Mouse (Mus musculus) olfactory bulb, adult 2 months (tissue): ENCODE measurements around the gene Elk3.

Experiments used
- CTCF ChIP-seq: fragments of 200-500 bp; IDR thresholded peaks from 2 replicates; pipeline ENCODE4 v1.5.1; 2012; ENCODE audit warnings: low read depth, mild to moderate bottlenecking, low read length, moderate library complexity; ENCODE audit not compliant: insufficient read depth
- POLR2A ChIP-seq: fragments of 200-500 bp; IDR thresholded peaks from 2 replicates; pipeline ENCODE4 v1.6.1; 2012; ENCODE audit warnings: mild to moderate bottlenecking, low read depth, low read length, moderate library complexity; ENCODE audit not compliant: insufficient read depth

- no peak for TF ChIP-seq CTCF
- TF ChIP-seq POLR2A, result no peak
Observed at GRCm38 (mm10) chr10:93249901-93250300, 61.0 kb downstream of the Elk3 start.
